Comparison of ENCODE assay signal across 9 mouse cellular contexts in genomic region chr9:64702937-64703336, GRCm38 (mm10). TPM values are rescaled to one million over a fixed set of nuclear protein-coding genes. Genes with fewer than 3 reads are reported as not detected.
DNase-seq lines count a peak whose midpoint lies in the region; ATAC-seq lines count a peak whose summit lies in the region.
"Had no signal": no experiment of that assay in that cellular context is flagged by ENCODE, and none has a peak within 500 bp of the region (broad histone marks: within the 10 kb centered on the region; RNA-seq: fewer than 3 reads in every experiment).

No protein-coding gene starts in this region.

- ATAC-seq in midbrain, embryonic 14.5 days (ENCODE audit: low FRiP score, low TSS enrichment) = no peak

- H3K9ac ChIP-seq in midbrain, embryonic 14.5 days (replicated peaks; ENCODE audit: low read length) = no peak overlapping the region
- H3K9ac ChIP-seq: limb, embryonic 13.5 days had no signal

- no peaks in the 10 kb centered on the region for H3K9me3 ChIP-seq in midbrain, embryonic 14.5 days (ENCODE audit: control insufficient read depth, low read length)
- H3K9me3 ChIP-seq: limb, embryonic 13.5 days had no signal

- WGBS in midbrain, embryonic 14.5 days = 78% methylated on average over 2 of the region's 2 CpGs

- H3K4me3 ChIP-seq in midbrain, embryonic 14.5 days (replicated peaks; ENCODE audit: low read depth, low read length) = no peak overlapping the region
- H3K4me3 ChIP-seq: limb, embryonic 13.5 days had no signal

- intact Hi-C loops in heart, postnatal 25 days (cut with DNase I) = no loop called here

- no peaks in the 10 kb centered on the region for H3K27me3 ChIP-seq in midbrain, embryonic 14.5 days (ENCODE audit: control insufficient read depth, insufficient read depth, low read length)
- H3K27me3 ChIP-seq: limb, embryonic 13.5 days had no signal

- no peaks in the 10 kb centered on the region for H3K4me1 ChIP-seq in midbrain, embryonic 14.5 days (ENCODE audit: control insufficient read depth, insufficient read depth, low read length)

- no peak overlapping the region for H3K27ac ChIP-seq in midbrain, embryonic 14.5 days (replicated peaks; ENCODE audit: low read depth, low read length)
- H3K27ac ChIP-seq: limb, embryonic 13.5 days had no signal

- H3K4me2 ChIP-seq in midbrain, embryonic 14.5 days (ENCODE audit: low read length) = no peak overlapping the region
- H3K4me2 ChIP-seq: limb, embryonic 13.5 days had no signal

- DNase-seq in kidney, postnatal 10 days = peak; percentile 39
- DNase-seq in kidney, adult 8-10 months = no peak
- peak; percentile 18 for DNase-seq in MN1 (ENCODE audit: low spot score)
- DNase-seq in heart, postnatal 25 days (ENCODE audit: low spot score) = peak; percentile 36
- peak; percentile 72 for DNase-seq in lung, postnatal 25 days (ENCODE audit: low spot score)
- no peak for DNase-seq in T-cell, adult 2 months (ENCODE audit: low spot score)
- no peak for DNase-seq in midbrain, embryonic 14.5 days
- DNase-seq in cerebellum, postnatal 14 days = no peak

- H3K36me3 ChIP-seq in midbrain, embryonic 14.5 days (ENCODE audit: control insufficient read depth, insufficient read depth, low read length) = peaks cover 22% of the 10 kb centered on the region

RNA-seq across cellular contexts. Expression of gene Rab11a, which starts 34.6 kb away (rescaled TPM):
- total RNA-seq in heart, postnatal 25 days (2021) = 100 to 1,000 TPM; 170 to 191 TPM
- polyA plus RNA-seq in midbrain, embryonic 14.5 days (2014; fragmentation: Nextera tagmentation; extraction: Ambion mirVana) = 446 and 467 TPM in 2 replicates

Comparison
In these comparisons a context has a peak if more than half of its experiments do, and no peak if none do; other contexts are left out.
1. DNase-seq: peak in kidney, postnatal 10 days (single experiment), MN1 (single experiment), heart, postnatal 25 days (single experiment) and lung, postnatal 25 days (single experiment); none in kidney, adult 8-10 months (0 of 2), T-cell, adult 2 months (single experiment), midbrain, embryonic 14.5 days (single experiment) and cerebellum, postnatal 14 days (0 of 2).